Mouse (Mus musculus) heart, postnatal 0 days (tissue): ENCODE results near the gene Orai3. TPM values are rescaled to one million over a fixed set of nuclear protein-coding genes. Genes with fewer than 3 reads are reported as not detected.

Source experiments
- ATAC-seq: fragments of 200-750 bp; cut with Nextera tagmentation; 2 replicates; pipeline ENCODE4 v1.8.0; 2017; ENCODE audit warnings: low read depth, moderate number of reproducible peaks, moderate library complexity; ENCODE audit not compliant: insufficient read depth
- DNase-seq: peaks from one replicate; pipeline ENCODE4 v3.0.0-alpha.2; 2016; ENCODE audit warnings: low spot score
- H3K27ac ChIP-seq: fragments of 300-500 bp; sonication (generic); 2 replicates; pipeline ENCODE4 v1.5.1; 2014; ENCODE audit warnings: low read depth, mild to moderate bottlenecking
- H3K27me3 ChIP-seq: fragments of 300-500 bp; sonication (generic); 2 replicates; pipeline ENCODE4 v1.6.1; 2014; ENCODE audit warnings: low read length, mixed read lengths; ENCODE audit not compliant: control insufficient read depth, insufficient read depth
- H3K36me3 ChIP-seq: fragments of 300-500 bp; sonication (generic); replicated peaks from 2 replicates; pipeline ENCODE4 v1.6.1; 2014; ENCODE audit warnings: low read length, mixed read lengths; ENCODE audit not compliant: control insufficient read depth, insufficient read depth
- H3K4me1 ChIP-seq: fragments of 300-500 bp; sonication (generic); 2 replicates; pipeline ENCODE4 v1.6.1; 2014; ENCODE audit warnings: antibody characterized with exemption; ENCODE audit not compliant: control insufficient read depth, insufficient read depth
- H3K4me2 ChIP-seq: fragments of 300-500 bp; sonication (generic); 2 replicates; pipeline ENCODE4 v1.6.1; 2014; ENCODE audit warnings: low read depth, mild to moderate bottlenecking, low read length, moderate library complexity
- H3K4me3 ChIP-seq: fragments of 300-500 bp; sonication (generic); 2 replicates; pipeline ENCODE4 v1.5.1; 2014; ENCODE audit warnings: low read depth, low read length
- H3K9ac ChIP-seq: fragments of 300-500 bp; sonication (generic); replicated peaks from 2 replicates; pipeline ENCODE4 v1.6.1; 2014; ENCODE audit warnings: low read depth, low read length, mixed read lengths
- H3K9me3 ChIP-seq: fragments of 300-500 bp; sonication (generic); replicated peaks from 2 replicates; pipeline ENCODE4 v1.6.1; 2016; ENCODE audit warnings: low read length; ENCODE audit not compliant: control insufficient read depth
- CTCF ChIP-seq: IDR thresholded peaks from 2 replicates; pipeline ENCODE4 v1.5.1; 2016; ENCODE audit warnings: antibody characterized with exemption, control low read depth, low read depth
- EP300 ChIP-seq: IDR thresholded peaks from 2 replicates; pipeline ENCODE4 v1.6.1; 2016; ENCODE audit warnings: antibody characterized with exemption, low read depth
- WGBS: fragments of 180-500 bp; shearing (Covaris S2); extraction: QIAGEN DNeasy Blood & Tissue Kit; methylation state at CpG from one replicate; pipeline ENCODE4 v1.1.7; 2014; 5-methylcytosine and 5-hydroxymethylcytosine counted together
- polyA plus RNA-seq: library from polyadenylated mRNA; unstranded; fragments of >200 nt; fragmentation: Nextera tagmentation; extraction: Ambion mirVana; gene quantifications from 2 replicates; pipeline ENCODE4 v1.2.1, GENCODE M21; 2015
- total RNA-seq: library from RNA; depleted of rRNA; stranded (reverse); fragments of >200 nt; gene quantifications from 2 replicates; pipeline ENCODE4 v1.2.3, GENCODE M21; 2014; ENCODE audit warnings: low replicate concordance

Gene Orai3
- total and polyA plus RNA-seq, 2 experiments from 2014 or later: 17.3 to 31.8 TPM

GRCm38 (mm10) chr7:127753158-127753557, 16.5 kb upstream of the Orai3 start:
- ATAC-seq: no peak
- H3K9me3 ChIP-seq: no peaks in the 10 kb centered on the region
- no peaks in the 10 kb centered on the region for H3K4me1 ChIP-seq
- H3K27me3 ChIP-seq: no peaks in the 10 kb centered on the region
- H3K9ac ChIP-seq: no peak overlapping the region
- H3K27ac ChIP-seq: no peak overlapping the region
- no peak for TF ChIP-seq EP300
- no peak for TF ChIP-seq CTCF
- WGBS: 72% methylated on average over 5 of the region's 5 CpGs
- DNase-seq: no peak
- no peak overlapping the region for H3K4me2 ChIP-seq
- no peak overlapping the region for H3K4me3 ChIP-seq
- peaks cover 85% of the 10 kb centered on the region for H3K36me3 ChIP-seq

- H3K9ac ChIP-seq: no peak overlapping the region
- no peaks in the 10 kb centered on the region for H3K9me3 ChIP-seq
- peaks cover 80% of the 10 kb centered on the region for H3K36me3 ChIP-seq
- H3K4me1 ChIP-seq: no peaks in the 10 kb centered on the region
- no peak overlapping the region for H3K4me3 ChIP-seq
- H3K27me3 ChIP-seq: no peaks in the 10 kb centered on the region
- WGBS: 90% methylated on average over 7 of the region's 7 CpGs
- ATAC-seq: no peak
- no peak overlapping the region for H3K27ac ChIP-seq
- H3K4me2 ChIP-seq: no peak overlapping the region
- TF ChIP-seq CTCF (no peak), EP300 (no peak)
- no peak for DNase-seq
Measured at GRCm38 (mm10) chr7:127753741-127754140, 15.9 kb upstream of the Orai3 start.

- TF ChIP-seq CTCF: no peak
- no peak for TF ChIP-seq EP300
- Histone ChIP-seq H3K4me3 (no peak overlapping the region), H3K27ac (no peak overlapping the region), H3K4me2 (no peak overlapping the region), H3K4me1 (peaks cover 6% of the 10 kb centered on the region; the same call in 1 of the 2 replicates), H3K9me3 (no peaks in the 10 kb centered on the region), H3K36me3 (peaks cover 42% of the 10 kb centered on the region), H3K9ac (no peak overlapping the region), H3K27me3 (no peaks in the 10 kb centered on the region)
- ATAC-seq: peak; percentile 50; the same call in 1 of the 2 replicates
- 22% methylated on average over 6 of the region's 6 CpGs for WGBS
- no peak for DNase-seq
Measured at GRCm38 (mm10) chr7:127759716-127760115, 9.9 kb upstream of the Orai3 start.

- 73% methylated on average over 3 of the region's 3 CpGs for WGBS
- DNase-seq (no peak), ATAC-seq (no peak)
- no peaks in the 10 kb centered on the region for H3K27me3 ChIP-seq
- peaks cover 44% of the 10 kb centered on the region for H3K36me3 ChIP-seq
- H3K9me3 ChIP-seq: no peaks in the 10 kb centered on the region
- H3K9ac ChIP-seq: no peak overlapping the region
- H3K4me3 ChIP-seq: no peak overlapping the region
- peaks cover 6% of the 10 kb centered on the region; the same call in 1 of the 2 replicates for H3K4me1 ChIP-seq
- TF ChIP-seq CTCF (no peak), EP300 (no peak)
- H3K4me2 ChIP-seq: no peak overlapping the region
- H3K27ac ChIP-seq: no peak overlapping the region
Measured at GRCm38 (mm10) chr7:127760478-127760877, 9.1 kb upstream of the Orai3 start.

DNA sequence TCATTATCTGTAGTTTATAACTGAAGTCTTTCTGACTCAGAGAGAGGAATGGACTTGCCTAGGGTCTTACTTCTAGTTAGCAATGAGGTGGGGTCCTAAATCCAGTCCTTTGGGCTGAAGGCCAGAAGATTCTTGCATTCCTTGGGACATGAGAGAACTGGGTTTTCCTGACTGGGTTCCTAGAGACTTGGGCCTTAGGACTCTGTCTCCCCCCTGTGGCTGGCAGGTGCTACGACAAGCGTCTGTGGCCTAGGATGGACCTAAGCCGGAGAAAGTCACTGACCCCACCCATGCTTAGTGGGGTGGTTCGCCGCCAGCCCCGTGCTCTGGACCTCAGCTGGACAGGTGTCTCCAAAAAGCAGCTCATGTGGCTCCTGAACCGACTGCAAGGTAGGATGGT, 8.6 kb upstream of the Orai3 start:
- Histone ChIP-seq H3K4me3 (no peak overlapping the region), H3K4me1 (peaks cover 6% of the 10 kb centered on the region; the same call in 1 of the 2 replicates), H3K36me3 (peaks cover 48% of the 10 kb centered on the region), H3K27ac (no peak overlapping the region), H3K4me2 (no peak overlapping the region), H3K9me3 (no peaks in the 10 kb centered on the region), H3K27me3 (no peaks in the 10 kb centered on the region), H3K9ac (no peak overlapping the region)
- 18% methylated on average over 7 of the region's 7 CpGs for WGBS
- TF ChIP-seq CTCF: peak; percentile 89
- TF ChIP-seq EP300: no peak
- ATAC-seq (peak; percentile 39; the same call in 1 of the 2 replicates), DNase-seq (peak; percentile 65)

DNA sequence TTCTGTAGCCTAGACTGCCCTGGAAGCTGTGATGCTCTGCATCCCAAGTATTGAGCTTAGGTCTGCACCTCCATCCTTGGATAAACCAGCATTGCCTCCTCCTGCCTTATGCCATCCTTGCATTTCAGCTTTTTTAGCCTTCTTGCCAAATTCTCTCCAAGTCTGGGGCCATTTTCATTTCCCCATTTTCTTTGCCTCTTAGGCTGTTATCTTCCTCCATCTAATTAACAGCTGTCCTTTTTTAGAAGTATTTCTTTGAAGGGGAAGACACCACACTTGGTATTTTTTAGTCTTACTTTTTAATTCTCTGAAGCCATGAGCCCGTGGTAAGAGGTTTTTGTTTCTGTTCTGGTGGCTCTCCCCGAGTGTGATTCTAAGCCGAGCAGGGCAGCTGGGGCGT, 6.0 kb upstream of the Orai3 start:
- Histone ChIP-seq H3K27me3 (no peaks in the 10 kb centered on the region), H3K27ac (no peak overlapping the region), H3K9ac (no peak overlapping the region), H3K4me2 (no peak overlapping the region), H3K36me3 (peaks cover 42% of the 10 kb centered on the region), H3K4me1 (peaks cover 6% of the 10 kb centered on the region; the same call in 1 of the 2 replicates), H3K9me3 (no peaks in the 10 kb centered on the region), H3K4me3 (no peak overlapping the region)
- 89% methylated on average over 4 of the region's 4 CpGs for WGBS
- ATAC-seq (no peak), DNase-seq (no peak)
- TF ChIP-seq CTCF (no peak), EP300 (no peak)
